Mouse (Mus musculus) heart, adult 2 months (tissue): Measurements from ENCODE around the gene Smg6.

ENCODE experiments used
- CTCF ChIP-seq: fragments of 200-600 bp; IDR thresholded peaks from 2 replicates; pipeline ENCODE4 v1.8.1; 2022; ENCODE audit warnings: antibody characterized with exemption, mild to moderate bottlenecking, moderate library complexity
- EP300 ChIP-seq: fragments of 200-500 bp; IDR thresholded peaks from 2 replicates; pipeline ENCODE4 v1.6.1; 2011; ENCODE audit warnings: low read depth, low read length, control low read depth; ENCODE audit not compliant: insufficient read depth
- POLR2A ChIP-seq: fragments of 200-500 bp; IDR thresholded peaks from 2 replicates; pipeline ENCODE4 v1.6.1; 2011; ENCODE audit warnings: mild to moderate bottlenecking, low read depth, low read length, control low read depth; ENCODE audit not compliant: insufficient read depth

GRCm38 (mm10) chr11:74959501-74959900 is 33.9 kb downstream of the Smg6 start:
- TF ChIP-seq CTCF (no peak), POLR2A (no peak), EP300 (no peak)
